Mouse (Mus musculus) B cell, adult 2 months (primary cell): ENCODE data around the gene Ddit4l.
"Not testable (repeated sequence)": the region's sequence is repeated elsewhere in the genome, so short reads cannot be mapped to it uniquely, and the experiment has no call there.

Experiments used
- DNase-seq, 2 experiments: peaks; one replicate each; pipeline ENCODE4 v3.0.0; 2022

The Ddit4l gene

DNA sequence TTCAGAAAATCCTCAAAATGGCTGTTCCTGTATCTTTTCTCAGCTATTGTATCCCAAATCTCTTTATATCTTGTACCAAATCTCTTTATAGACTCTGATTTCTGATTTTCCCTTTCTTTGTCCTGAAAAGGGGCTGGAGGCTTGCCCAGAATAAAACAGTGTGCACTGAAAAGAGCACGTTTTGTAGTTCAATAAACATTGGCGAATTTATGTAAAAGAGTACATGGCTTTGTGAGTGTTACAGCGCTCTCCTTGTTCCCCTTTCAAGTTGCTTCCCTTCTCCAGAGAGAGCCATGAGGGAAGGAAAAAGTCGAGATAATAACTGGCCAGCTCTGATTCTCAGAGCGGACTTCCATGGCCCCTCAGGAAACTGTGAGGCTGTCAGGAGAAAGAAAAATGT, 27.7 kb downstream of the Ddit4l start:
- DNase-seq: no peak

GRCm38 (mm10) chr3:137652853-137653252, 31.4 kb downstream of the Ddit4l start:
- DNase-seq: no peak

GRCm38 (mm10) chr3:137671224-137671623, 49.8 kb downstream of the Ddit4l start, which contains the start of gene Gm21962:
Gm21962 (plus strand) TSS chr3:137671524.
- not testable (repeated sequence) for DNase-seq
